Mouse (Mus musculus) heart, embryonic 13.5 days (tissue): ENCODE results near the gene Adamts12. TPM values are rescaled to one million over a fixed set of nuclear protein-coding genes. Genes with fewer than 3 reads are reported as not detected.

ENCODE experiments used
- ATAC-seq: fragments of 200-750 bp; cut with Nextera tagmentation; 2 replicates; pipeline ENCODE4 v1.8.0; 2017; ENCODE audit warnings: moderate TSS enrichment; ENCODE audit not compliant: insufficient number of reproducible peaks, low FRiP score, low TSS enrichment; ENCODE audit errors: extremely low read depth
- H3K27ac ChIP-seq: fragments of 300-500 bp; sonication (generic); replicated peaks from 2 replicates; pipeline ENCODE4 v1.5.1; 2015; ENCODE audit warnings: moderate library complexity, mild to moderate bottlenecking, inconsistent platforms
- H3K27me3 ChIP-seq: fragments of 300-500 bp; sonication (generic); replicated peaks from 2 replicates; pipeline ENCODE4 v1.6.1; 2015; ENCODE audit warnings: mild to moderate bottlenecking, inconsistent platforms
- H3K36me3 ChIP-seq: fragments of 300-500 bp; sonication (generic); 2 replicates; pipeline ENCODE4 v1.6.1; 2015; ENCODE audit warnings: mild to moderate bottlenecking, inconsistent platforms
- H3K4me1 ChIP-seq: fragments of 300-500 bp; sonication (generic); 2 replicates; pipeline ENCODE4 v1.6.1; 2015; ENCODE audit warnings: inconsistent platforms
- H3K4me2 ChIP-seq: fragments of 300-500 bp; sonication (generic); 2 replicates; pipeline ENCODE4 v1.6.1; 2015; ENCODE audit warnings: inconsistent platforms, mild to moderate bottlenecking, moderate library complexity
- H3K4me3 ChIP-seq: fragments of 300-500 bp; sonication (generic); 2 replicates; pipeline ENCODE4 v1.5.1; 2015; ENCODE audit warnings: moderate library complexity, mild to moderate bottlenecking, inconsistent platforms
- H3K9ac ChIP-seq: fragments of 300-500 bp; sonication (generic); 2 replicates; pipeline ENCODE4 v1.6.1; 2015; ENCODE audit warnings: inconsistent platforms, mild to moderate bottlenecking, moderate library complexity
- H3K9me3 ChIP-seq: fragments of 300-500 bp; sonication (generic); 2 replicates; pipeline ENCODE4 v1.6.1; 2016; ENCODE audit warnings: inconsistent platforms
- WGBS: fragments of 180-500 bp; shearing (Covaris S2); methylation state at CpG from one replicate; pipeline ENCODE4 v1.1.7; 2015; ENCODE audit warnings: mixed read lengths; 5-methylcytosine and 5-hydroxymethylcytosine counted together
- polyA plus RNA-seq: library from polyadenylated mRNA; unstranded; fragments of >200 nt; fragmentation: Nextera tagmentation; extraction: Ambion mirVana; gene quantifications from 2 replicates; pipeline ENCODE4 v1.2.1, GENCODE M21; 2015

Gene Adamts12
- polyA plus RNA-seq, 1 experiment from 2014 or later, result 0.98 TPM

DNA sequence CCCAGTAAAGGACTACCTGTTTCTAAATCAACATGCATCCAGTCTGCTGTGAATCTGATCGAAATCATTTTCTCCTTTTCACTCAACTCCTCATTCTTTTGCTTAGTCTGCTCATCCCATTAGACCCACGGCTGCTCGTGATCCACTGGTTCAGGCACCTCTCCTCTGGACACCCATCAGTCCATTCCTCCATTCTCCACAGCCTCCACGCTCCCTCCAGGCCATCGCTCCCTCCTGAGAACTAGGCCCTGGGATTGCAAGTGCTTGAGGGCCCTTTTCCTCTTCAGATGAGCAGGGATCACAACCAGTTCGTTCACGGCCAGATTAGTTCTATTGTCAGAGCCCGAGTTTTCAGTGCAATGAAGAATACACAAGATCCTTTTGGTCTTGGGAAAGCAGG lies 316.0 kb downstream of the Adamts12 start:
- WGBS, result 69% methylated on average over 8 of the region's 8 CpGs
- no peak for ATAC-seq
- Histone ChIP-seq H3K9me3 (no peaks in the 10 kb centered on the region), H3K4me1 (no peaks in the 10 kb centered on the region), H3K9ac (no peak overlapping the region), H3K4me3 (no peak overlapping the region), H3K27me3 (no peaks in the 10 kb centered on the region), H3K36me3 (peaks cover 31% of the 10 kb centered on the region), H3K4me2 (no peak overlapping the region), H3K27ac (no peak overlapping the region)

- H3K4me1 ChIP-seq, result no peaks in the 10 kb centered on the region
- no peaks in the 10 kb centered on the region for H3K27me3 ChIP-seq
- H3K9ac ChIP-seq, result no peak overlapping the region
- H3K4me3 ChIP-seq, result no peak overlapping the region
- H3K9me3 ChIP-seq, result no peaks in the 10 kb centered on the region
- H3K27ac ChIP-seq, result no peak overlapping the region
- 85% methylated on average over 12 of the region's 12 CpGs for WGBS
- H3K36me3 ChIP-seq, result peaks cover 51% of the 10 kb centered on the region
- ATAC-seq, result no peak
- H3K4me2 ChIP-seq, result no peak overlapping the region
Observed at GRCm38 (mm10) chr15:11382585-11382984, 318.0 kb downstream of the Adamts12 start.

- Histone ChIP-seq H3K4me2 (no peak overlapping the region), H3K36me3 (peaks cover 63% of the 10 kb centered on the region)
Observed at GRCm38 (mm10) chr15:11383796-11384195, 319.2 kb downstream of the Adamts12 start.

DNA sequence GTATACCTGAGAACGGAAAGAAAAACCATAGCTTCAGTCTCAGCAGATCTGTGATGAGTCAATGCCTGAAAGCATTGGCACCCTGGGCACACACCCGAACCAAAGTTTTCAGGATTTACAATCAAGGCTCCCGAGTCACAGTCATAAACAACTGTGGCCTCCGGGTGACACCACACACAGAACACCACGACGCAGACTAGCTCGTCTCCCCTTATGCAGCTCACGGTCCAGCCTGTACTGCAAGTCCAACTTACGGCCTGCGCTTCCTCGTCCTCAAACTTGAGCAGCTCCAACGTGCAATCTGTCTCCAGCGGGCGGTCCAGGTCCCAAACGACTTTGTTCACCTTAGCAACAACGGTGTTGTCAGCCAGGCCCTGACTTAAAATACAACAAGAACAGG lies 328.3 kb downstream of the Adamts12 start:
- Histone ChIP-seq H3K4me2 (no peak overlapping the region), H3K4me3 (no peak overlapping the region), H3K4me1 (peaks cover 6% of the 10 kb centered on the region), H3K9ac (no peak overlapping the region), H3K27ac (no peak overlapping the region), H3K36me3 (peaks cover 92% of the 10 kb centered on the region), H3K27me3 (no peaks in the 10 kb centered on the region), H3K9me3 (no peaks in the 10 kb centered on the region)
- WGBS, result 95% methylated on average over 16 of the region's 16 CpGs
- no peak for ATAC-seq

More at GRCm38 (mm10) chr15:11383796-11384195, 319.2 kb downstream of the Adamts12 start:
- no peak for ATAC-seq
- Histone ChIP-seq H3K27ac (no peak overlapping the region), H3K9ac (no peak overlapping the region), H3K4me1 (no peaks in the 10 kb centered on the region), H3K9me3 (no peaks in the 10 kb centered on the region), H3K27me3 (no peaks in the 10 kb centered on the region), H3K4me3 (no peak overlapping the region)
- WGBS, result 96% methylated on average over 21 of the region's 21 CpGs

DNA sequence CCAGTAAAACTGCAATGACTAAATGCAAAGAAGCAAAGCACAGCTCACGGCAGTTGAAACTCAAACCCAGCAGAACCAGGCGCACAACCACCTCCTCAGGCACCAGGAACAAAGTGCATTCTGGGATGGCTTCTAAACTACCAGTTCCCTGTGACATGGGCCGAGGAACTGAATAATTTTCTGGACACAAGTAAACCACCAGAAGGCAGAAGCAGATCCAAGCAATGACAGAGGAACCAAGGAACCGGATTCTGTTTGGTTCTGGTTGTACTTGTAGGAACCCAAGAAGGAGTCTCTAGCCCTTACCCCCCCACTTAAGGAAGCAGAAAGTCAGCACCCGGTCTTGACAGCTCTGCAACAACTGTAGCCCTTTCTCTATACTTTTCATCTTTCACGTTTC lies 331.8 kb downstream of the Adamts12 start:
- Histone ChIP-seq H3K27me3 (no peaks in the 10 kb centered on the region), H3K4me2 (no peak overlapping the region), H3K9me3 (no peaks in the 10 kb centered on the region), H3K4me3 (no peak overlapping the region), H3K36me3 (peaks cover 56% of the 10 kb centered on the region), H3K27ac (no peak overlapping the region), H3K4me1 (peaks cover 15% of the 10 kb centered on the region), H3K9ac (no peak overlapping the region)
- no peak for ATAC-seq
- 92% methylated on average over 6 of the region's 6 CpGs for WGBS

Other genes with a start within 250 kb of the Adamts12 start
- 0.08 and 0.16 TPM in 2 replicates for gene C1qtnf3, start 112.5 kb upstream of the Adamts12 start, polyA plus RNA-seq
- gene Amacr, start 83.0 kb upstream of the Adamts12 start, polyA plus RNA-seq, result 12.1 and 14.6 TPM in 2 replicates
- gene Slc45a2, start 64.1 kb upstream of the Adamts12 start, polyA plus RNA-seq, result not detected in 2 replicates
- 0.07 TPM in 1 of 2 replicates, not detected in the other for gene Rxfp3, start 26.8 kb upstream of the Adamts12 start, polyA plus RNA-seq